Mouse (Mus musculus) spleen, postnatal 10 days (tissue): ENCODE data around the gene Ppp6r1.
"Not testable (repeated sequence)": the region's sequence is repeated elsewhere in the genome, so short reads cannot be mapped to it uniquely, and the experiment has no call there.

Experiments used
- DNase-seq, 2 experiments: peaks; one replicate each; pipeline ENCODE4 v3.0.0; 2021 to 2022; ENCODE audit warnings: low spot score in 2 of 2

The Ppp6r1 gene

DNA sequence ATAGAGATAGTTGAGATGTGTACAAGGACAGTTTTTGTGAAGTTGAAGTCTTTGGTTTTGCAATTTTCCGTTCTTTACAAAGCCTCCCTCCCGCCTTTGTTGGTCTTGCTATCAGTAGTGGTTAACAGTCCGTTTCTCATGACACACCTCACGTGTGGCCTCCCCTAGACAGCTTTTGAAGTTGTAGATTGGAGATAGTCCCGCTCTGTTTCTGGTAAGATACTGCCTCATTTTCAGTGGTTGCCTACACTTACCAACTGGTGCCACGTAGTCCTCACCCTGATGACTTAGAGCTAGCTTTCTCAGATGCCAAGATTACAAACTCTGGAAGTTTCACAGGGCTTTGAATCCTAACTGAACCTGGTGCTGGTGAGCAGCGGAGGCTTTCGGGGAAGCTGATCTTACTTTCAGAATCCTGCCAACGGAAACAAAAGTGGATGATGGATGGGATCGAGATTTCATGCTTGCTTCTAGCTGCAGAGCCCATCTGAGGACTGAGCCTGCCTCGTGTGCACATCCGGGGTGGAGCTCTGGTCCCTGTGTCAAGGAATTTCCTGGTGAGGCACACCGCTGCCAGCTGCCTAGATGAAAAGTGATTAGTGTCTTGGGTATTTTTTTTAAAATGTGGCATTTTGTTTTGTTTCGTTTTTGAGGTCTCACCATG, 44.9 kb downstream of the Ppp6r1 start:
- DNase-seq, result no peak

DNA sequence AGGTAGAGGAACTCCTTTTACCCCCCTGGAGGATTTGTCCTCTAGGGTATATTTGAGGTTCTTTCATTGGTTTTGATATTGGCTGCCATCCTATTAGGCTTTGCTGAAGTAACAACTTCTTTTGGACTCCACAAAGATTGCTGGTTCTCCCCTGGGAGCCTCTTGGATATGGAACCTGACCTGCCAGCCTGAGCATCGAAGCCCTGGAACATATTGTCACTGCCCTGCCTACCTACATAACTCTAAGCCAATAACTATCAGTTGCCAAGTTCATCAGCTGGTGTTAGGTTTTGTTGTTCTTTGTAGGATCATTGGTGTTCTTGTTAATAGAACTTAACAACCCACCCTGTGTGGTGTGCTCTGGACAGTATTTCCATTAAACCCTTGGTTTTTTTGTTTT, 45.9 kb downstream of the Ppp6r1 start:
- DNase-seq, result no peak

DNA sequence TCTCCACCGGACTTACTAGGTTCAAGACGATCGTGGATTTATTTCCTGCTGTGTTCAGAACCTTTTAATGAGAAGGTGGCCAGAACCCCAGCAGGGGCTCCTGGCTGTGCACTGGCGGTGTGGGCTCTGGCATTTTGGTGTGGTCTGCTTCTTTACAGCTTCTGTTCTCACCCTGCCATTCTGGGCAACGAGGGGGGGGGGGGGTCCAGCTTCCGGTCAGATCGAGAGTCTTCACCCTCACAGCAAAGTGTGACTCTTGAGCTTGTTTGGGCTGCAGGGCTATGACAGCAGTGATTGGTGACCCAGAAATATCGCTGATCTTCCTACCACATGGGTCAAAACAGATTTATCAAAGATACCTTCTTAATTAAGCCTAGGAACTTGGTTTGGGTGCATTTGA, 46.4 kb downstream of the Ppp6r1 start:
- no peak for DNase-seq

- no peak for DNase-seq
Observed at GRCm38 (mm10) chr7:4611921-4612341, 46.9 kb downstream of the Ppp6r1 start.

- DNase-seq, result no peak
Observed at GRCm38 (mm10) chr7:4611511-4611910, 47.3 kb downstream of the Ppp6r1 start.

DNA sequence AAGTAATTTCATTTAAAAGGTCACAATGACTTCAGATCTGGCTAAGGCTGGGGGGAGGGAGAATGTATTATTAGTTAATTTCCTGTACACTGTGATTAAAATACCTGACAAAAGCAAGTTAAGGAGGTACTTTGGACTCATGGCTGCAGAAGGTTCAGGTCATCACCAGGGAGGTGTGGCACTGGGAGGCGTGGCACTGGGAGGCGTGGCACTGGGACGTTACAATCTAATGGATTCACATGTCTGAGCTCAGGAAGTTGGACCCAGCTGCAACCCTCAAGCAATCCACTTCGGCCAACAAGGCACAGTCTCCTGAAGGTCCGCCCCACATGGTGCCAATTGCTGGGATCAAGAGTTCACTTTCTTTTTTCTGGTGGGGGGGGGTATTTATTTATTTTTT, 50.8 kb downstream of the Ppp6r1 start:
- DNase-seq, result no peak

- no peak for DNase-seq
Observed at GRCm38 (mm10) chr7:4603873-4604272, 54.9 kb downstream of the Ppp6r1 start, which contains the start of gene Ptprh. Gene Ptprh, minus strand, starts transcription at chr7:4604041.

GRCm38 (mm10) chr7:4602969-4603368, 55.9 kb downstream of the Ppp6r1 start:
- no peak for DNase-seq

DNA sequence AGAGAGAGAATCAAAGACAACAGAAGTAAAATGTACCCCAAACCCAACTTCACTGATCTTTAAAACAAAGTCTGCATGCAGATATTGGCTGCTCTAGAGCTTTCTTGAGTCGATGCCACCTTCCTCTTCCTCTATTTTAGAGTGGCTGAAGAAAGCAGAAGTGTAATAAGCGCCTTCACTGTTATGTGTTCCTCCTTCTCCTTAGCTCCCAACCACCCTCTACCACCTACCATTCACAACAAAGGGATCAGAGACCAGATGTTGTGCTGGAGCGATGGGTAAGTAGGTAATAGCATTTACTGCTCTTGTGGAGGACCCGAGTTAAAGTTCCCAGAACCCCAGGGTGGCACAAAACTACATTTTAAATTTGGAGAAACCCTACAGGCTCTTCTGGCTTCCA, 61.8 kb downstream of the Ppp6r1 start:
- not testable (repeated sequence) for DNase-seq
